Mouse (Mus musculus) monocyte, adult 2 months (primary cell): Measurements from ENCODE around the gene Dnah17.

Experiments used
- DNase-seq, 2 experiments: peaks; one replicate each; pipeline ENCODE4 v3.0.0; 2022; ENCODE audit warnings: low spot score in 2 of 2, low read depth in 1 of 2

The Dnah17 gene

DNA sequence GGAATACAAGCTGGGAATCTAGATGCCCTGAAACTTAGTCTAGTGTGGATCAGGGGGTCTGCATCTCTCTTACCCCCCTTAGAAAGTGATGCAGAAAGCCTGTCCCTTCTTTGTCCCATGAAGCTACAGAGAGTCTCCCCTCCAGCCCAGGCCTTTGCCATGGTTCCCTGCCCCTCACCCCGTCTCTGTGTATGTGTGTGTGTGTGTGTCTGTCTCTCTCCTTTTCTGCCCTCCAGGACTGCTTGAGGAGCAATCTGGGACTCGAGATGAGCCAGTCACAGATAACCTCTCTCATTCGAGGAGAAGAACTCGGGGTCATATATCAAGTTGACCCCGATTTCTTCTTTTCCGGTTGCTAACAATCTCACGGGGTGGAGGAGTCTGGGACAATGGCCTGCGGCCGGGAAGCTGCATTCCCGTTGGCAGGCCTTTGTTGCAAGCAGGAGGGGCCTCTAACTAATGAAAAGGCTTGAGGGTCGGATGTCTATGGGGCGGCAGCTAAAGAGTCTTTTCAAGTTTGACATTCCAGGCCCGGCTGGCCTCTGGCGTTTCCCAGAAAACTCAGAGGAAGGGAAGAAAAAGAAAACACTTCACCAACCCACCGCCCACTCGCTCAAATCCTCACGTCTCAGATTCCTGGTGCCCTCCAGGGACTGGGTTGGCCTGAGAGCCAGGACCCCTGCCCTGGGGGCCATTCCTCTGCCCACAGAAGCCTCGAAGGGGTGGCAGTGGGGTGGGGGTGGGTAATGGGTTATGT lies 155.0 kb downstream of the Dnah17 start:
- no peak for DNase-seq

DNA sequence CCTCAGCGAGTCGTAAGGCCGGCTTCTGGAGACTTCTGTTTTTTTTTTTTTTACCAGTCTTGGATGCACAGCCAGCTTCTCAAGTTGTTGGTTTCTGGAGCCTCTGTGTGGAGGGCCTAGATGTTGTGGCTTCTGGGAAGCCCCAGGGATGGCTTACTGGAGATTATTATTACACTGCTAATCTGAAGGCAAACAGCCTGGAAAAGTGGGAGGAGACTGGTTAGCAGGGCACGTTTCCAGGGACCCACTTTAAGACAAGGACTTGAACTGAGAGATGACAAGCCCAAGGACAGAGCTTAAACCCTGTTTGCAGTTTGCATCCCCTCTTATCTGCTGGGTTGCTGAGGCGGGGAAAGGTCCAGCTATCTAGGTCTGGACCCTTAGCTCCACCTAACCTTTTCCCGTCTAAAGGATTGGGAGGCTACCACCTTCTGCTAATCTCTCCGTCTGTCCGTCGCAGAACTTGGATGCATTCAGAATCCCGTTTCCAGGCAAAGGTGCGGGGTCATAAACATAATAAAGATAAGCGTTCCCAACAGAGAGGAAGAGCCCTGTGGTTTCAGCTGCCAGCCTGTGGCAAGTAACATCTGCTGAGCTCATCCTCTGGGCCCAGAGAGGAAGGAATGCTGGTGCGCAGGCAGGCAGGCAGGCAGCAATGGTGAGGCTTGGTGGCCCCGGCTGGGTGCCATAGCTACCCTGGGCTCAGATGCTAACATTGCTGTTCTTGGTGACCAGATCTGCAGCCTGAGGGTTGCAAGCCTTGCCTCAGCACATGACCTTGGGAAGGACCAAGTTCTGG lies 155.9 kb downstream of the Dnah17 start:
- DNase-seq: no peak

DNA sequence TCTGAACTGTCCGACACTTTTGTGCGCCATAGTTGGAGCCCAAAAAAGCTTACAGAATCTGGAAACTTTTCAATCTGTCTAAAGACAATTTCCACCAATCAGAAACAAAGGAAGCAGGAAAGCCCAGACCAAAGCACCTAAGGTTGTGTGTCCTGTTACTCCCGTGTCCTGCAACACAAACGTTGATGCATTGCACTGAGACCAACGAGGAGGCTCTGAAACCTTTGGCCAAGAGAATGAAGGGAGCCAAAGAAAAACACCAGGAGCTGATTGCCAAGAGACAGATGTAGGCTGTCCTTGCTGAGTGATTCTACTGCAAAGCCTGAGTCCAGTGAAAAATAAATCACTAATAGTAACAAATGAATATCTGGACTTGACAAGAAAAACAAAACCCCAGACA lies 156.9 kb downstream of the Dnah17 start:
- DNase-seq: no peak

DNA sequence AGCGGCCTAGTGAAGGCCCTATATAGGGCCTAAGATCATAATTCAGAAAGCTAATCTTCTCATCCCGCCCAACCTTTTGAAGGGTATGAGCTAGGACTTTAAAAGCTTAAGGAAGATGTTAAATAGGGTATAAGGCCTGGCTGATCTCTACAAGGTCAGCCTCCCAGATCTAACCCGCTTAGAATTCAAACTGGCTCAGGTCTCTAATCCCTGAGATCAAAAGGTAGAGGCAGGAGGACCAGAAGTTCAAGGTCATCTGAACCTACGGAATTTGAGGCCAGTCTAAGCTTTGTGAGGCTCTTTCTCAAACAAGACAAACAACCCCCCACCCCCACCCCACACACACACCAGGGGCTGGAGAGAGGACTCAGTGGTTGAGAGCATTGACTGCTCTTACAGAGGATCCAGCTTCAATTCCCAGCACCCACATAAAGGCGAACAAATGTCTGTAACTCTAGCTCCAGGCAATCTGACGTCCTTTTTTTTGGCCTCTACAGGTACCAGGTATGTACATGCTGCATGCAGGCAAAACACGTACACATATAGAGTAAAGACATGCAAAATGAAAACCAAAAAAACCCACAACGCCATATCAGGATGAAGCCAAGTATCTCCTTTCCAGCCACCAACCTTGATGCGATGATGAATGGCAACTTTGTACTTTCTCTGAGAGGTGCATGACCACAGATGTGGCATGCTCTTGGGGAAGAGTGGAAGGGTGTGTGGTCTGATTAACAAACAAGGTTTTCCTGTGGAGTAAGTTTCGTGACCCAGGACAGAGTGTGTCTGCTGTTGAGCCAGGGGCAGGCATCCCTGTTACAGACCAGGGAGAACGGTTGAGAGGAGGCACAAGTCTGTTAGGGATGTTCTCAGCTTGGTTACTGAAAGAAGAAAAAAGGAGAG lies 157.5 kb downstream of the Dnah17 start:
- DNase-seq: no peak
